Mouse (Mus musculus): ENCODE data around the gene Ugp2.
A peak's percentile ranks its signal among the peaks of the same experiment; 100 is the strongest.

Ugp2 gene

GRCm38 (mm10) chr11:21371122-21371806 is at the start of gene Ugp2:
Ugp2 (minus strand) TSS chr11:21371201.
- peak; percentile 98 for DNase-seq

- DNase-seq = peak; percentile 46 to 71
Observed at GRCm38 (mm10) chr11:21414911-21415381, 43.9 kb upstream of the Ugp2 start.

GRCm38 (mm10) chr11:21406668-21407067 is 35.7 kb upstream of the Ugp2 start:
- DNase-seq = no peak

- DNase-seq = no peak
Observed at GRCm38 (mm10) chr11:21406141-21406540, 35.1 kb upstream of the Ugp2 start.

GRCm38 (mm10) chr11:21403877-21404276 is 32.9 kb upstream of the Ugp2 start:
- no peak for DNase-seq

GRCm38 (mm10) chr11:21402481-21403254 is 31.7 kb upstream of the Ugp2 start:
- no peak for DNase-seq

GRCm38 (mm10) chr11:21401248-21401647 is 30.2 kb upstream of the Ugp2 start:
- no peak for DNase-seq

- DNase-seq = peak; percentile 18 to 34
Observed at GRCm38 (mm10) chr11:21399186-21399681, 28.2 kb upstream of the Ugp2 start.

- peak; percentile 47 to 77 for DNase-seq
Observed at GRCm38 (mm10) chr11:21398464-21398863, 27.5 kb upstream of the Ugp2 start.

GRCm38 (mm10) chr11:21386790-21387189 is 15.8 kb upstream of the Ugp2 start:
- DNase-seq = no peak

- DNase-seq = no peak
Observed at GRCm38 (mm10) chr11:21374096-21374495, 3.1 kb upstream of the Ugp2 start.

GRCm38 (mm10) chr11:21370399-21371121 is 441 bp downstream of the Ugp2 start:
- DNase-seq = peak; percentile 87 to 94

- no peak for DNase-seq
Observed at GRCm38 (mm10) chr11:21369248-21370016, 1.6 kb downstream of the Ugp2 start.

- no peak for DNase-seq
Observed at GRCm38 (mm10) chr11:21368466-21368865, 2.5 kb downstream of the Ugp2 start.

- DNase-seq = no peak
Observed at GRCm38 (mm10) chr11:21363144-21363940, 7.7 kb downstream of the Ugp2 start.

- no peak for DNase-seq
Observed at GRCm38 (mm10) chr11:21351296-21351695, 19.7 kb downstream of the Ugp2 start.

- DNase-seq = no peak
Observed at GRCm38 (mm10) chr11:21348890-21349289, 22.1 kb downstream of the Ugp2 start.

- DNase-seq = no peak
Observed at GRCm38 (mm10) chr11:21346020-21346419, 25.0 kb downstream of the Ugp2 start.

- DNase-seq = no peak
Observed at GRCm38 (mm10) chr11:21343490-21343889, 27.5 kb downstream of the Ugp2 start.

GRCm38 (mm10) chr11:21339088-21339487 is 31.9 kb downstream of the Ugp2 start:
- no peak for DNase-seq

GRCm38 (mm10) chr11:21337855-21338254 is 33.1 kb downstream of the Ugp2 start:
- no peak for DNase-seq

Data from lung, postnatal 4 days (tissue).